Mouse (Mus musculus) kidney, embryonic 15.5 days (tissue): ENCODE results near the gene Snx33. TPM values are rescaled to one million over a fixed set of nuclear protein-coding genes. Genes with fewer than 3 reads are reported as not detected.
"Not testable (repeated sequence)": the region's sequence is repeated elsewhere in the genome, so short reads cannot be mapped to it uniquely, and the experiment has no call there.

ENCODE experiments used
- ATAC-seq: fragments of 200-750 bp; cut with Nextera tagmentation; replicated peaks from 2 replicates; pipeline ENCODE4 v1.8.0; 2017; ENCODE audit warnings: moderate TSS enrichment; ENCODE audit not compliant: low FRiP score
- H3K27ac ChIP-seq: fragments of 300-500 bp; sonication (generic); 2 replicates; pipeline ENCODE4 v1.5.1; 2015; ENCODE audit warnings: mild to moderate bottlenecking, inconsistent platforms
- H3K27me3 ChIP-seq: fragments of 300-500 bp; sonication (generic); 2 replicates; pipeline ENCODE4 v1.6.1; 2015; ENCODE audit warnings: inconsistent platforms
- H3K36me3 ChIP-seq: fragments of 300-500 bp; sonication (generic); 2 replicates; pipeline ENCODE4 v1.6.1; 2015; ENCODE audit warnings: inconsistent platforms
- H3K4me1 ChIP-seq: fragments of 300-500 bp; sonication (generic); 2 replicates; pipeline ENCODE4 v1.6.1; 2015; ENCODE audit warnings: inconsistent platforms
- H3K4me2 ChIP-seq: fragments of 300-500 bp; sonication (generic); 2 replicates; pipeline ENCODE4 v1.6.1; 2015; ENCODE audit warnings: moderate library complexity, mild to moderate bottlenecking, inconsistent platforms
- H3K4me3 ChIP-seq: fragments of 300-500 bp; sonication (generic); replicated peaks from 2 replicates; pipeline ENCODE4 v1.5.1; 2015; ENCODE audit warnings: mild to moderate bottlenecking, inconsistent platforms
- H3K9ac ChIP-seq: fragments of 300-500 bp; sonication (generic); 2 replicates; pipeline ENCODE4 v1.6.1; 2015; ENCODE audit warnings: mild to moderate bottlenecking, inconsistent platforms
- H3K9me3 ChIP-seq: fragments of 300-500 bp; sonication (generic); replicated peaks from 2 replicates; pipeline ENCODE4 v1.6.1; 2016; ENCODE audit warnings: inconsistent platforms
- WGBS: fragments of 180-500 bp; shearing (Covaris S2); methylation state at CpG from one replicate; pipeline ENCODE4 v1.1.7; 2015; ENCODE audit warnings: mixed read lengths; 5-methylcytosine and 5-hydroxymethylcytosine counted together
- polyA plus RNA-seq: library from polyadenylated mRNA; unstranded; fragments of >200 nt; fragmentation: Nextera tagmentation; extraction: Ambion mirVana; gene quantifications from 2 replicates; pipeline ENCODE4 v1.2.1, GENCODE M21; 2015

Gene Snx33
- polyA plus RNA-seq, 1 experiment from 2014 or later, result 10.5 TPM

DNA sequence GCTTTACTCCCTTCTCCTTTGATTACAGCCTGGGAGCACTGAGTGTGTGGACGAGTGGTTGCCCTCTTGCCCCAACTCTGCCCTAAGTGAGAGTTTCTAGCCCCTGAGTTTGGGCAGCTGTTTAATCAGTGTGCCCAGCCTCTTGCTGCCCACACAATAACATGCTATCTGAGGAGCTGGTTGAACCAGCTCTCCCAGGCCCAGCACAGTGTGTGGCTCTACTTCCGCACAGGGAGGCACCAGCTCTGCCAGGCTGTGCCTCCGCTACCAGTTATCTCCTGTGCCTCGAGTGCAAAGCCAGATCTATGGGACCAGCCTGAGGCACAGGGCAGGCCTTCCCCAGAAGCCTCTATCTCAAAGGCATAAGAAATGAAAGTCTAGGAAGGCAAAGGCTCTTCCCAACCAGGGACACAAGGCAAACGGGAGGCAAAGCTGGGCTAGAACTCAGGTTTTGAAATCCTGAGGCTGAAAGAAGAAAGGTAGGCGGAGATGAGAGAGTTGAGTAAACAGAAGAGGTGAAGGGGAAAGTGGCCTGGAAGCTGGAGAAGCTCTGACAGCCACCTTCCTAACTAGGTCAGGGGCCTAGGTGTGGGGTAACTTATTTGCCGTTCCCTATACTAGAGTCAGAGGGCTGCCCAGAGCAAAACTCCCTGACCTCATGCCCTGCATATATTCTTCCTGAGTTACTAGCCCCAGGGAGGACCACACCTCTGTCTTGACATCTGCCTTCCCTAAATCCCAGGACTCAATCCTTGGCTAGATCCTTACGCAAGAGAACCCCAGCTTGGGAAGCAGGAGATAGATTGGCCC, 4.1 kb downstream of the Snx33 start:
- no peaks in the 10 kb centered on the region for H3K9me3 ChIP-seq
- peak overlapping the region; percentile 40 for H3K4me3 ChIP-seq
- H3K27ac ChIP-seq, result peak overlapping the region; percentile 42; the same call in 1 of the 2 replicates
- H3K4me2 ChIP-seq, result peak overlapping the region; percentile 93
- H3K9ac ChIP-seq, result peak overlapping the region; percentile 33
- H3K36me3 ChIP-seq, result peaks cover 46% of the 10 kb centered on the region
- no peaks in the 10 kb centered on the region for H3K27me3 ChIP-seq
- 45% methylated on average over 8 of the region's 8 CpGs for WGBS
- no peak for ATAC-seq
- peaks cover 52% of the 10 kb centered on the region for H3K4me1 ChIP-seq

DNA sequence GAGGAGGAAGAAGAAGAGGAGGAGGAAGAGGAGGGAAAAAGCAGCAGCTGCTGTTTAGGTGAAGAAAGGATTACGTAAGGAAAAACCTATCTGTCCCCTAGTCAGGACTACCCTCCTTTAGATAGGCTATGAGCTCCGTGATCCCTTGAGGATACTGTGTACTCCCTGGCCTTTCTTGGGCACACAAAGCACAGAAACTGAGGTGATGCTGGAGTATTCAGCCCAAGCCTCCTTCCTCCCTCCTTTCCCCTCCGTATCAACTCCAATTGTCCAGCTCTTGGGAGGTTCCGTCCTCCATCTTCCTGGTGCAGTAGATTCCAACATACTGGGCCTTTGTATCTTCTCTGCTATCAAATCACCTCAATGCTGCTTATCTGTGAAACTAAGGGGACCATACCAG, 5.4 kb downstream of the Snx33 start:
- no peak for ATAC-seq
- peaks cover 45% of the 10 kb centered on the region for H3K4me1 ChIP-seq
- H3K4me3 ChIP-seq, result no peak overlapping the region
- no peak overlapping the region for H3K27ac ChIP-seq
- H3K9me3 ChIP-seq, result no peaks in the 10 kb centered on the region
- 0 out of 2 replicates have a peak overlapping the region, but pooled peaks have one; percentile 33 for H3K9ac ChIP-seq
- peak overlapping the region; percentile 93 for H3K4me2 ChIP-seq
- 86% methylated on average over 4 of the region's 4 CpGs for WGBS
- H3K36me3 ChIP-seq, result peaks cover 55% of the 10 kb centered on the region
- H3K27me3 ChIP-seq, result no peaks in the 10 kb centered on the region

DNA sequence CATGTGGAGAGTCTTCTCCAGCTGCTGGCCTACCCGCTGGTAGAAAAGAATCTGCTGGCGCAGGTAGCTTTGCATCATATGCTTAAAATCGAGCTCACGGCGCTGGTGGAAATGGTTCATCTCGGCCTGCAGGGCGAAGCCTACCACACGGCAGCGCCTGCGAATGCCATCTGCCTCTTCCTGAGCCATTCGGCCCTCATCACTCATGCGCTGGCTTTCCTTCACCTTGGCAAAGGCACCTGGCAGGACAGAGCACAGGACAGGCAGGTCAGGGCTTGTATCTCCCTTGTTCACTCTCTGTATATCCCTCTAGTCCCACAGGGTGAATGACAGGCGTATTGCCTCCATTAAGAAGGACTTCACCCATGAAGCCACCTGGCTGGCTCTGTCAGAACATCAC, 9.7 kb downstream of the Snx33 start:
- H3K36me3 ChIP-seq, result peaks cover 75% of the 10 kb centered on the region
- H3K9ac ChIP-seq, result no peak overlapping the region
- H3K4me3 ChIP-seq, result no peak overlapping the region
- no peak for ATAC-seq
- H3K27ac ChIP-seq, result no peak overlapping the region
- 94% methylated on average over 13 of the region's 13 CpGs for WGBS
- H3K4me2 ChIP-seq, result no peak overlapping the region
- no peaks in the 10 kb centered on the region for H3K27me3 ChIP-seq
- H3K9me3 ChIP-seq, result no peaks in the 10 kb centered on the region
- peaks cover 8% of the 10 kb centered on the region for H3K4me1 ChIP-seq

- H3K27ac ChIP-seq, result no peak overlapping the region
- no peak overlapping the region for H3K4me3 ChIP-seq
- H3K27me3 ChIP-seq, result no peaks in the 10 kb centered on the region
- WGBS, result 58% methylated on average over 2 of the region's 2 CpGs
- H3K36me3 ChIP-seq, result peaks cover 64% of the 10 kb centered on the region
- H3K9me3 ChIP-seq, result no peaks in the 10 kb centered on the region
- H3K9ac ChIP-seq, result no peak overlapping the region
- no peaks in the 10 kb centered on the region for H3K4me1 ChIP-seq
- no peak overlapping the region for H3K4me2 ChIP-seq
- ATAC-seq, result no peak
Measured at GRCm38 (mm10) chr9:56917131-56917530, 11.0 kb downstream of the Snx33 start.

DNA sequence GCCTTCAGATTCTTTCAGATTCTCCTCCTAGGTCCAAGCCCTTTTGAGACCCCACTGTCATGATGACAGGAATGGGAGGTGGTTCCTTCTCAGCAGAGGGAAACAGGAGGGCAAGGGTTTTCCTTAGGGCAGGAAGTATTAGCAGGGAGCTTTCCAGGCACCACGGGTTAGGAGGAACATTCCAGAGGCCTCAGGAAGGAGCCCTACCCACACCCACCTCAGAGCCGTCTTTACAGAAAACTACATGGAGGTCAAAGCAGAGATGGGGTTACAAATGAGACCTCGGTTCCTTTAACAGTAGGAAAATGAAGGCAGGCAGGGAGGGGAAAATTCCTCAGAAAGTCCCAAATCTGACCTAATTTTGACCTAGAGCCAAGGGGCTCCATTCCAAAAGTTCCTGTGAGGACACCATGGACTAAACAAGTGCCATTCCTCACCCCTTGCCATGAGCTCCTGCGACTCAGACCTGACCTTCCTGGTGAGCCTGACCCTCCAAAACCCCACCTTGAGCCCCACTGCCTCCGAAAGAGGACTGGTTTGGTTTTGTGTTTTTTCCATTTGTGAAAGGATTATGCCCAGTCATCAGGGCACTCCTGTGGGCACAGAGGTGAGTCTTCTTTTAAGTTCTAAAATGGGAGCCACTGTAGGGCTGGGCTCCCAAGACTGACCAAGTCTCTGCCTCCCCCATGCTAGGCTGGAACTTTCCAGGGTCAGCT, 12.3 kb downstream of the Snx33 start:
- ATAC-seq, result no peak
- peaks cover 52% of the 10 kb centered on the region for H3K36me3 ChIP-seq
- no peak overlapping the region for H3K9ac ChIP-seq
- 75% methylated on average over 5 of the region's 5 CpGs for WGBS
- H3K27ac ChIP-seq, result no peak overlapping the region
- H3K4me1 ChIP-seq, result no peaks in the 10 kb centered on the region
- H3K27me3 ChIP-seq, result no peaks in the 10 kb centered on the region
- no peaks in the 10 kb centered on the region for H3K9me3 ChIP-seq
- H3K4me3 ChIP-seq, result no peak overlapping the region
- no peak overlapping the region for H3K4me2 ChIP-seq

DNA sequence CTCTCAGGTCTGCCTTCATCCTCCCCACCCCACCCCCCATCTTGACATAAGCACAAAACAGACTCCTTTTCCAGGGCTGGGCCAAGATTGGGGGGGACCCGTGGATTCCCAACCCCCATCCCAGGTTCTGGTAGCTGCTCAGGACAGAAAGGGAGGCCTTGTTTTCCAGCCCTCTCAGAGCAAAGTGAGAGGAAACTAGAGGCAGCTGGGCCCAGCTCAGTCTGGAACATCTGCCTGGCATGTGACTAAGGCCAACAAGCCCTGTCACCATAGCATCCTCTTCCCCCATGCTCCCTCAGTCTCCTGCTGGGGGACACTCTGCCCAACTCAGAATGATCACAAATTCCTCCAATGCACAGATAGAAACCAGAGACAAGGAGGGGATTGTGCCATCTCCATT, 13.1 kb downstream of the Snx33 start:
- H3K4me2 ChIP-seq, result no peak overlapping the region
- no peaks in the 10 kb centered on the region for H3K27me3 ChIP-seq
- H3K4me3 ChIP-seq, result no peak overlapping the region
- WGBS, result 95% methylated on average over 1 of the region's 1 CpGs
- ATAC-seq, result no peak
- peaks cover 48% of the 10 kb centered on the region for H3K36me3 ChIP-seq
- no peak overlapping the region for H3K27ac ChIP-seq
- H3K4me1 ChIP-seq, result no peaks in the 10 kb centered on the region
- H3K9me3 ChIP-seq, result no peaks in the 10 kb centered on the region
- H3K9ac ChIP-seq, result no peak overlapping the region

- Histone ChIP-seq H3K27me3 (no peaks in the 10 kb centered on the region), H3K27ac (no peak overlapping the region), H3K4me2 (no peak overlapping the region), H3K36me3 (peaks cover 38% of the 10 kb centered on the region), H3K9ac (no peak overlapping the region), H3K4me1 (no peaks in the 10 kb centered on the region), H3K9me3 (no peaks in the 10 kb centered on the region), H3K4me3 (no peak overlapping the region)
- no peak for ATAC-seq
- 86% methylated on average over 9 of the region's 9 CpGs for WGBS
Measured at GRCm38 (mm10) chr9:56913991-56914390, 14.2 kb downstream of the Snx33 start.

DNA sequence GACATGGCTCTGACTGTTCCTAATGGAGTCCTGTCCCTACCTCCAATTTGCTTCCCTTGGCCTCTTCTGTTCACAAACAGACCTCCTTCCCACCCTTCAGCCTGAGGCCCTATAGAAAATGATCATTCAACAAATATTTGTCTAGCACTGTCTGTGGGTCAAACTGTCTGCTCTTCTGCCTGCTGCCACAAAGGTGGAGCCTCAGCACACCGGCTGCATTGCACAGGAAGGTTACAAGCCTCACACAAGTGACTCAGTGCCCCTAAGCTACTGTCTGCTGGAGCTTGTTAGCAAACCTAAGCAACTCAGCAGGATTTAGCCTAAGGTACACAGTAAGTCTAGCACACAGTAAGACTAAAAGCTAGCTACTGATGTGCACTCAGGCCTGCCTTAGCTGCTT, 17.2 kb downstream of the Snx33 start:
- WGBS, result 70% methylated on average over 1 of the region's 1 CpGs
- Histone ChIP-seq H3K9ac (no peak overlapping the region), H3K9me3 (no peaks in the 10 kb centered on the region), H3K36me3 (peaks cover 12% of the 10 kb centered on the region), H3K27ac (no peak overlapping the region), H3K27me3 (no peaks in the 10 kb centered on the region), H3K4me3 (no peak overlapping the region), H3K4me2 (no peak overlapping the region), H3K4me1 (no peaks in the 10 kb centered on the region)
- no peak for ATAC-seq

DNA sequence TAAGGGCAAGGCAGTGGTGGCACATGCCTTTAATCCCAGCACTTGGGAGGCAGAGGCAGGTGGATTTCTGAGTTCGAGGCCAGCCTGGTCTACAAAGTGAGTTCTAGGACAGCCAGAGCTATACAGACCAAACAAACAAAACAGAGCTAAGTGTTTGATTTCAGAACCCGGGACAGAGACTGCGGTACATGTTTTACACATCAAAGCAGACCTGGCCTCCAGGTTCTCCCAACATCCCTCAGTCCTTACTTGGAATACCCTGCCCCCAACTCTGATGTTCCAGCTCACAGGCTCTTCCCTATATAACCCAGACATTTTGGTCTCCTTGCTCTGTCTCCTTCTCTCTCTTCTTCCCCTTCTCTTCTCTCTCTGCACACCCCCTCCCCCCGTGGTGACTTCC, 18.2 kb downstream of the Snx33 start:
- H3K36me3 ChIP-seq, ATAC-seq, H3K9me3 ChIP-seq, H3K4me3 ChIP-seq, H3K27ac ChIP-seq, H3K4me1 ChIP-seq, H3K4me2 ChIP-seq, H3K9ac ChIP-seq, H3K27me3 ChIP-seq: not testable (repeated sequence)
- 48% methylated on average over 4 of the region's 4 CpGs for WGBS

GRCm38 (mm10) chr9:56907549-56907948, 20.6 kb downstream of the Snx33 start:
- H3K4me1 ChIP-seq, result no peaks in the 10 kb centered on the region
- no peak overlapping the region for H3K27ac ChIP-seq
- H3K4me2 ChIP-seq, result no peak overlapping the region
- no peaks in the 10 kb centered on the region for H3K27me3 ChIP-seq
- H3K4me3 ChIP-seq, result no peak overlapping the region
- H3K9ac ChIP-seq, result no peak overlapping the region
- no peaks in the 10 kb centered on the region for H3K36me3 ChIP-seq
- WGBS, result 78% methylated on average over 9 of the region's 9 CpGs
- ATAC-seq, result no peak
- H3K9me3 ChIP-seq, result no peaks in the 10 kb centered on the region

DNA sequence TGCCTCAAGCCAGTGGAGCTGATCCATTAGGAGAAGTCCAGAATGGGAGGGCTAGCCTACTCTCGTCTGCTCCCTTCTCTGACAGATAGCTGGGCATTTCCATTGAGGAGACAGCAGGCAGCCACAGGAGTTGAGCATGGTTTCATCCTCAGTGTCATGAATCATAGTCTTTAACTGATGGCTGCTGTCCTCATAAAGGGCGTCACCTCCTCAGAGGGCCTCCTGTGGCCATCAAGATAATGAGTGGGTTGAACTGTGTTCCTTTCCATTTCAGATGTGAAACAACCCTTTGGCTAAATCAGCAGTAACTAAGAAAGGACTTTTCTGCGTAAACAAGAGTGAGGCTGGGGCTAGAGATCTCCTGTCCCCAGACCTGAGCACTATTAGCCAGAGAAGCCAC, 24.5 kb downstream of the Snx33 start:
- no peak overlapping the region for H3K4me3 ChIP-seq
- H3K36me3 ChIP-seq, result no peaks in the 10 kb centered on the region
- H3K4me2 ChIP-seq, result no peak overlapping the region
- H3K27ac ChIP-seq, result no peak overlapping the region
- 83% methylated on average over 3 of the region's 3 CpGs for WGBS
- no peak overlapping the region for H3K9ac ChIP-seq
- no peaks in the 10 kb centered on the region for H3K27me3 ChIP-seq
- peaks cover 20% of the 10 kb centered on the region for H3K4me1 ChIP-seq
- no peak for ATAC-seq
- H3K9me3 ChIP-seq, result no peaks in the 10 kb centered on the region

GRCm38 (mm10) chr9:56901187-56901586, 27.0 kb downstream of the Snx33 start:
- peak overlapping the region; percentile 37; the same call in 1 of the 2 replicates for H3K27ac ChIP-seq
- no peak overlapping the region for H3K4me3 ChIP-seq
- whole genome bisulfite sequencing, result 59% methylated on average over 8 of the region's 8 CpGs

More at GRCm38 (mm10) chr9:56901187-56901586, 27.0 kb downstream of the Snx33 start:
- H3K9ac ChIP-seq, result no peak overlapping the region
- H3K27me3 ChIP-seq, result no peaks in the 10 kb centered on the region
- no peaks in the 10 kb centered on the region for H3K9me3 ChIP-seq
- peaks cover 22% of the 10 kb centered on the region for H3K4me1 ChIP-seq
- no peak for ATAC-seq
- no peak overlapping the region for H3K4me2 ChIP-seq
- peaks cover 4% of the 10 kb centered on the region; the same call in 1 of the 2 replicates for H3K36me3 ChIP-seq
